Mouse (Mus musculus): ENCODE measurements around the gene Tipin.

Gene Tipin

DNA sequence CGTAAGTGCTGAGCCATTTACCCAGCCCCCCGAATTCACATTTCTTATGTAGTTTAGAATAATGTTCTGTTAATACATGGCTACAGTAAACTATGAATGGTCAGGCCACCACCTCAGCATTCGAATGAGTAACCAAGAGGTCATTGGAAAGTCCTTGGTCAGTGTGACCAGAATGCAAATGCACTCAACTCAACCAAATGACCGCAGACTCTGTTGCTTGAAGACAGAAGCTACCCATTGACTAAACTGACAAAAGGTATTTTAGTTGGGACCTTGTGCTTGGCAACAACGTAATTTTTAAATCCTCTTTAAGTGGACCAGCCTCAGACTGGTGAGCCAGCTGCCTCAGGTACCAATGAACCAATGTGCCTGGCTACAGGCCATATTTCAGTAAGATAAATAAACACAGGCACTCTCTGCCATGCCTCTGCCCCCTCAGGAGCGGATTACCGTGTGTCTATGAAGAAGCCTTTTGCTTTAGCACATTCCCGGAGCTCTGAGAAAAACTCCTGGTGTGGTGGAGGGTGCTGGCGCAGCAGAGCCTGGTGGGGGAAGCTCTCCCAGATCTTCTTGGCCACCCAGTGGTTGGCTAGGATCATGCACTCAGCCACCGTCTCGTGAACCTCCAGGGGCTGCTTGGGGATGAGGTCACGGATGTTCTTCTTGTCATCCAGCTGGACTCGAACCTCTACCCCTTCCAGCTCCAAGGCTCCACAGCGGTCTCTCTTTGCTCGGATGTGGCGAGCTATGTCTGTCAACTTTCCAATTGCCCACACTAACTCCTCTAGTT lies 29.8 kb downstream of the Tipin start:
- no peak for TF ChIP-seq GATA4 (IDR thresholded peaks at IDR 0.05; ENCODE audit: insufficient replicate concordance, low read length)

DNA sequence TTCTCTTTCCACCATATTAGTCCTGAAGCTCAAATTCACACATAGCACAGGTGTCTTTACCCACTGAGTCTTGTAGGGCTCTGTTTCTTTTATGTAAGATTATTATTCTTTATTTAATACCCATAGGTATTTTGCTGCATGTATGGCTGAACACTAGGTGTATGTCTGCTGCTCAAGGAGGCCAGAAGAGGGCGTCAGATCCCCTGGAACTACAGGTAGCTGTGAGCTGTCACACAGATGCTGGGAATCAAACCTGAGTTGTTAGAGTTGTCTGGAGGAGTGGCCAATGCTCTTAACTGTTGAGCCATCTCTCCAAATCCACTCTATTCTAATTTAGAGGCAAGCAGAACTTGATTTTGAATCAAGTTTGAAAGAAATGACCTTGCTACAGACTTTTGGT lies 30.7 kb downstream of the Tipin start:
- no peak for TF ChIP-seq GATA4 (IDR thresholded peaks at IDR 0.05; ENCODE audit: insufficient replicate concordance, low read length)

DNA sequence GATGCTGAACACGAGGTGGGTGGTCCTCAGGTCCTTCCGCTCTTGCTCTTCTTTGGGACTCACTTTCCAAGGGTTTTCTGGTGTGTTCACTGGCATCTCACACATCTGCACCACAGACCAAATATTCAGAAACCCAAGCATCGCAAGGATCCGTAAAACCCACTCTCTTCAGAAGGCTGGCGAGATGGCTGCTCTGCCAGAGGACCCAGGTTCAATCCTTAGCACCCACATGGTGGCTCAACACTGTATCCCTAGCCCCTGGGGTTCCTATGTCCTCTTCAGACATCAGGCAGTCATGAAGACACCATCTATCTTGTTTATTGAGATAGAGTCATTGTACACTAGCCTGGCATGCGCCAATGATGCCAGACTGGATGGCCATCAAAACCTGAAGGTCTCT lies 33.3 kb downstream of the Tipin start:
- no peak for TF ChIP-seq GATA4 (IDR thresholded peaks at IDR 0.05; ENCODE audit: insufficient replicate concordance, low read length)

DNA sequence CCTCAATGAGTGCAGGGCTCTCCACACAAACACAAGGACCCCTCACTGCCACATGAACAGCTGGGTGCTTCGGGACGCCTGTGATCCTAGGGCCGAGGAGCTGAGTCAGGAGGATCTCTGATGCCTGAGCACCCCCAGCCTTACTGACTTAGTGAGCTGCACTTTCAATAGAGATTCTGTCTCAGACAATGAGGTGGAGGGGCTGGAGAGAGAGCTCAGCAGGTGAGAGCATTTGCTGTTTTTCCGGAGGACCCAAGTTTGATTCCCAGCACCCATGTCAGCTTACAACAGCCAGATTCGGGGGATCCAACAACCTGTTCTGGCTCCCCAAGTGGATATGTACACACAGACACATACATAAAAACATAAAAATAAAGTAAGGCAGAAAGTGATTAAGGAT lies 35.6 kb downstream of the Tipin start:
- no peak for TF ChIP-seq GATA4 (IDR thresholded peaks at IDR 0.05; ENCODE audit: insufficient replicate concordance, low read length)

DNA sequence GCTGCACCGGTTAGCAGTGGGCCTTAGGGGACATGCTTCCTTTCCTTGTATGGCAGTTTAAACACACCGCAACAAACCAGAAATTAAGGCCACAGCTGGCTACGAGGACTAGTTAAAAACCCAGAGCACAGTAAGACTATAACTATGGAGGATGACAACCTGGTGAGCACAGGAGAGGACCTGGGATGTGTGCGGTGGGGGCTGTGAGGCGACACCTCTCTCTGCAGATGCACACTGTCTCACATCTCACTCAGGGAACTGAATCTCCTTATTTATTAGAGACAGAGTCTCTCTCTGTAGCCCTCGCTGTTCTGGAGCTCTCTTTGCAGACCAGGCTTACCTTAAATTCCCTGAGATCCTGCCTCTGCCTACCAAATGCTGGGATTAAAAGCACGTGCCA lies 42.6 kb downstream of the Tipin start:
- TF ChIP-seq GATA4 (IDR thresholded peaks at IDR 0.05; ENCODE audit: insufficient replicate concordance, low read length): no peak

DNA sequence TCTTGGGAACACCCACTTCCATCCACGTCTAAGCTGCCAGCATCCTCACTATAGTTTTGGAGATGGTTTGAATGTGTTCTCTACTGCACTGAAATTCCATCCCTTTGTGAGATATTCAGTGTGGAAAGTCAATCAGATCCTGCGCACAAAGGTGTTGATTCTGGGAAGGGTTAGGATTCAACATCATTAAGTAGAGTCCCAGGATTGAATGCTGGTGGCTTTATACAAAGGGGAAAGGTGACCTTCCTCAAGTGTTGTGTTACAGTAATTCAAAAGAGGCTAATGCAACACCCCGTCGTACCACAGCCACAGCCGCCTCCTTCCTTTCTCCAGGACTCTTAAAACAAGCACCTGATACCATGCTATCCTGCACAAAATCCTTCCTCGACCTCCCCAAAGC lies 54.4 kb downstream of the Tipin start:
- TF ChIP-seq GATA4 (IDR thresholded peaks at IDR 0.05; ENCODE audit: insufficient replicate concordance, low read length): no peak

DNA sequence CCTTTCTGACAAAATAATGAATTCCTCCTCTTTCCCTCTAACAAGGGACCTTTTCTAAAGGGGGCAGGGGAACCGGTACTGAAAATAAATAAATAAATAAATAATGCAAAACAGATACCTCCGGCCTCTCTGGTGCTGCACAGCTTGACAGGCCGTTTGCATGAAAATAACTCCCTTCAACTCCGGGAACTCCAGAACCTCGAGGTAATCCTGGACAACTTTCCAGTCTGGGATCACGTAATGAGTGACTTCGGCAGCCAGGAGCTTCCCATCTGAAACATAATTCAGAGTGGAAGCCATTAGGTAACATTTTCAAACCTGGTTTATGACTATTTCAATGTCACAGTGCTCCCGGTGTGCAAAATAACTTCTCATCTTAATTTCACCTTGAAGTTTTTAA lies 58.0 kb downstream of the Tipin start:
- TF ChIP-seq GATA4 (IDR thresholded peaks at IDR 0.05; ENCODE audit: insufficient replicate concordance, low read length): no peak

DNA sequence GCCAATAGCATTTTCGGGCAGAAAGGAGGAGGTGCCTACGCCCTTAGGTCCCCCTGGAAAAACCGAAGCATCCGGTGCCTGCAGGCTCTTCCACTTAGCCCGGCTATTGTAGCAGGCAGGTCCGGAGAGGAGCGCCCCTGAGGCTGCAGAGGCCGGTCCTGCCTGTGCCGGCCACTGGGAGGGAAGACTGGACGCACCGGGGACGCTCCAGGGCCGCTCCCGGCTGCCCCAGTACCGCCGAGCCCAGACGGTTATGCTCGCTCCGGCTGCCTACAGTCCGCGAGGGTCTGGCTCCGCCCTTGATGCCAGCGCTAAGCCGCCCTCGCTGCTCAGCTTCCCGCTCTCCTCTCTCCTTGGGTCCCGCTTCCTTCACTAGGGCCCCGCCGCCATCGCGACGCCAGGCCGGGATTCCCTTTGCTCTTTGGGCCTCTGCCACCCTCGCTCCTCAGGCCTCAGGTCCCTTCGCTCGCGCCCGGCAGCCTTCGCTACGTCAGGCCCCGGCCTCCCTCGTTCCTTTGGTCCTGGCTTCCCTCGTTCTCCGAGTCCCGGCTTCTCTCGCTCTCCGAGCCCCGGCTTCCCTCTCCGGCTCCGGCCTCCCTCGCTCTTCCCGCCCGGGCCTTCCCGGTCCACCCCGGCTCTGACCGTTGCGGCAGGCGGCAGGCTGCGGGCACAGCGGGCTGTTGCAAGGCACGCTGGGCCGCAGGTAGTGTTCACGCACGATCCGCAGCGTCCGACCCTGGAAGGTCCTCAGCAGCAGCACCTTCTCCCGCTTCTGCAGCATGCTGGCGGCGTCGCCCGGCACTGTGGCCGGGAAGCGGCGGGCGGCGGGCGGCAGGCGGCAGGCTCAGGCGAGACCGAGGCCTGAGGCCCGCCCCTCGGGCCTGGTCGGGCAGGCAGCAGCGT lies 59.2 kb downstream of the Tipin start:
- TF ChIP-seq GATA4 (IDR thresholded peaks at IDR 0.05; ENCODE audit: insufficient replicate concordance, low read length): no peak

DNA sequence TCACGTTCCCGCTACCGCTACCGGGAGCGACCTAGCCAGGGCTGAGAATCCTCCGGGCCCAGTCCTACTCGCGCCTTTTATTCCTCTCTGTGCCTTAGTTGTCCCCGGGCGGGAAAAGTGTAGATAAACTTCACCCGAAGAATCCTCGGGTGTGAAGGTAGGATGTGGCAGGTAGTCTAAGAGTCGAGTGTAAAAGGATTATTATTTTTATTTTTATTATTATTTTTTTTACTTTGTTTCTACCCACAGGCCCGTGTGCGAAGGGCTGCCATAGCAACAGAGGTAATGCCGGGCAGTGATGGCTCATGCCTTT lies 59.8 kb downstream of the Tipin start, which contains the start of gene Dis3l:
TSS of gene Dis3l (minus strand) at position 35 of the 313 bp plus-strand sequence.
- no peak for TF ChIP-seq GATA4 (IDR thresholded peaks at IDR 0.05; ENCODE audit: insufficient replicate concordance, low read length)

DNA sequence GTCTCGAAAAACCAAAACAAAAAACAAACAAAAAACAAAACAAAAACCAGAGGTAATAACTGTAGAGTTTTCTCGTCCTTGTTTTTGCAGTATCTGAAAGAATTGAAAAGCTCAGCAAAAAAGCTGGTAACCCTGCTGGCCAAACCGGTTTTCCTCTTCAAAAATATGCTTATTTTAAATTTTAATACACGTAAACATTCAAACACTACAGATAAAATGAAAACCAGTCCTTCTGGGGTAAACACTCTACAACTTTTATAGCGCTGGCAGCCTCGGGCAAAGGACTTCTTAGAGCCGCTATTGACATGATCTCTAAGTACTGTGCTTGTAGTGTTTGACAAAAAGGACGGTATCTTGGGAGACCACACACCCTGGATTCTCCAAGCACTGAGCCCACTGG lies 60.3 kb downstream of the Tipin start:
- TF ChIP-seq GATA4 (IDR thresholded peaks at IDR 0.05; ENCODE audit: insufficient replicate concordance, low read length): no peak

DNA sequence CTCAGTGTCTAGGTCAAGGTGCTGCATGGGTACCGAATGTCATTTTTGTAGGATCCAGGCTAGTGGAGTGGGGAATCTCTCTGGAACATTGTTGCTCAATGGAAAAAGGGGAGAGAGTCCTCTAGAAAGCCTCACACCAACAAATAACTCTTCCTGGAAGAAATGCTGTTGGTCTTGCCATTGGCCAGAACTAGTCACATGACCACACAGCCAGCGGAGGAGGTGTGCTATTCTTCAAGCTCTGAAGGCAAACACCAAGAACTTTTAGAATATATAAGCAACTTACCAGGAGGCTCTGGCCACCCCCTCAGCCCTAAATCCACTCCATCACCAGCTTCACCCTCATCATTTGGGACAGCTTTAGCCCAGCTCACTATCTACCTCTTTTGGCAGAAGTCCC lies 62.3 kb downstream of the Tipin start:
- TF ChIP-seq GATA4 (IDR thresholded peaks at IDR 0.05; ENCODE audit: insufficient replicate concordance, low read length): no peak

DNA sequence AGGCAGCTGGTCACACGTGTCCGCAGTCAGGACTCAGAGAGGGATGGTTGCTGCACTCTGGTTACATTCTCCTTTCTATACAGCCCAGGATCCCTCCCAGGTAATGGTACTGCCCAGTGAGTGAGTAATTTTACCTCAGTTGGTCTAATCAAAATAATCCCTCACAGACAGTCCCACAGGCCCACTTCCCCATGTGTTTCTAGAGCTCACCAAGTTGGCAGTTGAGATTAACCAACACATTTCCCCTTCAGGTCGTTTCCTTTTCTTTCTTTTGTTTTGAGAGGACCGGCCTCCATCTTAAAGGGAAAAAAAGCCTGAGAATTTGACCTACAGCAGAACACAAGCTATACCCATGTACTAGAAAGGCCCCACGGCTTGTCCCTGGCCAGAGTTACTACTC lies 64.5 kb downstream of the Tipin start:
- TF ChIP-seq GATA4 (IDR thresholded peaks at IDR 0.05; ENCODE audit: insufficient replicate concordance, low read length): no peak

DNA sequence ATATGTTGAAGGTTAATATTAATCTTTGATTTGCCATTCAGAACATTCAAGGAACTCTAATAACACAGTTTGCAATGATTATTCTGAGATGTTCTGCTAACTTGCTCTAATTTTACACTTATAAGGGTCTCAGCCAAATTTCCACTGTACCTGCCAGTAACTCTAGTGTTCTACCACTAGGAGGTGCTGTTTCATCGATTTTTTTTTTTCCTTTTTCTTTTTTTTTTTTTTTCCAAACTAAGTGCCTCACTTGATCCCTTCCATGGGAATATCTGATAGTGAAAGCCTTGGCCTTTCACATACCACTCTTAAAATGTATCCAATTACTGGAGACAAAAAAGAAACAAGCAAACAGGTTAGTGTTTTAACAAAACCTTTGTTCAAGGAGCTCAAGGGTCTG lies 66.0 kb downstream of the Tipin start:
- TF ChIP-seq GATA4 (IDR thresholded peaks at IDR 0.05; ENCODE audit: insufficient replicate concordance, low read length): no peak

DNA sequence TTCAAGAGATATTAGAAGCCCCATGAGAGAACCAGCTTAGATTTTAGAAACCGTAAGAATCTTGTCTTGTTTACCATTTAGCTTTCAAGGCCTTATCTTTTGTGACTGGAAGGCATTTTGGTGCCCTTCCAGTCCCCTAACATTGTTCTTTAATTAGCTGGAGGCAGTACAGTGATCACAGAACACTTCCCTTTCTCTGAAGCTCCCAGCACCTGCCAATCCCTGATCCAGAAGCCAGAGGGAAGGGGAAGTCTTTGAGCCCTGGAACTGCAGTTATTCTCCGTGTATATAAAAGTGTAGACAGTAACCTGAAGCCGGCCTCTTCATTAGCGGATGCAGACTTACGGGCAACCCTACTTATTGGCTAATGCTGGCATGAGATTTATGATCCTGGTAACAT lies 68.1 kb downstream of the Tipin start:
- TF ChIP-seq GATA4 (IDR thresholded peaks at IDR 0.05; ENCODE audit: insufficient replicate concordance, low read length): no peak

DNA sequence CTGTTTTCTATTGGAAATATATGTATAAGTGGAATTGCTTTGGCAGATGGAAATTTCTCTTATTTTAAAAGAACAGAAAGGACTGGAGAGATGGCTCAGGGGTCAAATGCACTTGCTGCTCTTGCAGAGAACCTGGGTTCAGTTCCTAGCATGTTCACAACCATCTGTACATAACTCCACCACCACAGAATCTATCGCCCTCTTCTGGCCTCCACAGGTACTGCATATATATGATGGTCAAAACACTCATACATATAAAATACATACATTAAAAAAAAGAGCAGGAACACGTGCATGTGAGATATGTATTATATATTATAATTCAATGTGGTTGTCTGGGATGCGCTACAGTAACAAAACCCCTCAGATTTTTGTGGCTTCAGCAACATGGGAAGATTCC lies 69.8 kb downstream of the Tipin start:
- no peak for TF ChIP-seq GATA4 (IDR thresholded peaks at IDR 0.05; ENCODE audit: insufficient replicate concordance, low read length)
